Mouse (Mus musculus): ENCODE data around the gene Tmem205. TPM values are rescaled to one million over a fixed set of nuclear protein-coding genes. Genes with fewer than 3 reads are reported as not detected.
A peak's percentile ranks its signal among the peaks of the same experiment; 100 is the strongest.

The Tmem205 gene
- polyA plus RNA-seq, 1 experiment: 33.0 TPM

GRCm38 (mm10) chr9:21960135-21960534, 32.8 kb upstream of the Tmem205 start:
- Histone ChIP-seq H3K4me3 (replicated peaks) (peak overlapping the region; percentile 64), H3K36me3 (replicated peaks; ENCODE audit: low read length) (peaks cover 41% of the 10 kb centered on the region), H3K9me3 (no peaks in the 10 kb centered on the region), H3K27me3 (replicated peaks) (no peaks in the 10 kb centered on the region), H3K4me1 (peaks cover 81% of the 10 kb centered on the region)
- TF ChIP-seq GATA1 (IDR thresholded peaks at IDR 0.05; ENCODE audit: borderline replicate concordance, low read length): no peak
- TF ChIP-seq FLI1 (IDR thresholded peaks at IDR 0.05; ENCODE audit: low read length): no peak

- Histone ChIP-seq H3K9me3 (no peaks in the 10 kb centered on the region), H3K27me3 (replicated peaks) (no peaks in the 10 kb centered on the region), H3K4me3 (replicated peaks) (peak overlapping the region; percentile 62), H3K36me3 (replicated peaks; ENCODE audit: low read length) (peaks cover 41% of the 10 kb centered on the region), H3K4me1 (peaks cover 82% of the 10 kb centered on the region)
- TF ChIP-seq FLI1 (IDR thresholded peaks at IDR 0.05; ENCODE audit: low read length) (no peak), GATA1 (IDR thresholded peaks at IDR 0.05; ENCODE audit: borderline replicate concordance, low read length) (no peak)
These were observed 31.9 kb upstream of the Tmem205 start for GRCm38 (mm10) chr9:21959244-21959643.

GRCm38 (mm10) chr9:21958372-21958771, 31.0 kb upstream of the Tmem205 start:
- H3K36me3 ChIP-seq (replicated peaks; ENCODE audit: low read length): peaks cover 41% of the 10 kb centered on the region
- no peaks in the 10 kb centered on the region for H3K9me3 ChIP-seq
- H3K4me1 ChIP-seq: peaks cover 78% of the 10 kb centered on the region
- H3K4me3 ChIP-seq (replicated peaks): peak overlapping the region; percentile 62
- no peaks in the 10 kb centered on the region for H3K27me3 ChIP-seq (replicated peaks)
- TF ChIP-seq GATA1 (IDR thresholded peaks at IDR 0.05; ENCODE audit: borderline replicate concordance, low read length) (no peak), FLI1 (IDR thresholded peaks at IDR 0.05; ENCODE audit: low read length) (no peak)

GRCm38 (mm10) chr9:21955570-21956281, 28.4 kb upstream of the Tmem205 start, which contains the start of gene Swsap1:
TSS of gene Swsap1 (plus strand) at chr9:21955755.
- TF ChIP-seq GATA1 (IDR thresholded peaks at IDR 0.05; ENCODE audit: borderline replicate concordance, low read length) (no peak), FLI1 (IDR thresholded peaks at IDR 0.05; ENCODE audit: low read length) (no peak)
- Histone ChIP-seq H3K4me3 (replicated peaks) (peak within 1 kb of the TSS; percentile 95), H3K4me1 (peaks cover 56% of the 10 kb centered on the region), H3K9me3 (peaks cover 10% of the 10 kb centered on the region), H3K27me3 (replicated peaks) (no peaks in the 10 kb centered on the region), H3K36me3 (replicated peaks; ENCODE audit: low read length) (peaks cover 30% of the 10 kb centered on the region)

GRCm38 (mm10) chr9:21955225-21955569, 27.8 kb upstream of the Tmem205 start:
- Histone ChIP-seq H3K27me3 (replicated peaks) (no peaks in the 10 kb centered on the region), H3K4me1 (peaks cover 51% of the 10 kb centered on the region)

GRCm38 (mm10) chr9:21954635-21955034, 27.3 kb upstream of the Tmem205 start:
- TF ChIP-seq GATA1 (IDR thresholded peaks at IDR 0.05; ENCODE audit: borderline replicate concordance, low read length): no peak
- TF ChIP-seq FLI1 (IDR thresholded peaks at IDR 0.05; ENCODE audit: low read length): no peak
- Histone ChIP-seq H3K4me3 (replicated peaks) (no peak overlapping the region), H3K36me3 (replicated peaks; ENCODE audit: low read length) (peaks cover 19% of the 10 kb centered on the region), H3K27me3 (replicated peaks) (no peaks in the 10 kb centered on the region), H3K4me1 (peaks cover 48% of the 10 kb centered on the region), H3K9me3 (peaks cover 10% of the 10 kb centered on the region)

More at GRCm38 (mm10) chr9:21955225-21955569, 27.8 kb upstream of the Tmem205 start:
- H3K4me3 ChIP-seq (replicated peaks): peak overlapping the region; percentile 95
- TF ChIP-seq FLI1 (IDR thresholded peaks at IDR 0.05; ENCODE audit: low read length) (no peak), GATA1 (IDR thresholded peaks at IDR 0.05; ENCODE audit: borderline replicate concordance, low read length) (no peak)
- peaks cover 10% of the 10 kb centered on the region for H3K9me3 ChIP-seq
- H3K36me3 ChIP-seq (replicated peaks; ENCODE audit: low read length): peaks cover 25% of the 10 kb centered on the region

GRCm38 (mm10) chr9:21953600-21953999, 26.2 kb upstream of the Tmem205 start:
- no peak for TF ChIP-seq GATA1 (IDR thresholded peaks at IDR 0.05; ENCODE audit: borderline replicate concordance, low read length)
- no peak for TF ChIP-seq FLI1 (IDR thresholded peaks at IDR 0.05; ENCODE audit: low read length)
- Histone ChIP-seq H3K36me3 (replicated peaks; ENCODE audit: low read length) (peaks cover 9% of the 10 kb centered on the region), H3K4me1 (peaks cover 38% of the 10 kb centered on the region), H3K9me3 (peaks cover 10% of the 10 kb centered on the region), H3K4me3 (replicated peaks) (peak overlapping the region; percentile 64), H3K27me3 (replicated peaks) (peaks cover 8% of the 10 kb centered on the region)

GRCm38 (mm10) chr9:21951977-21952376, 24.6 kb upstream of the Tmem205 start:
- Histone ChIP-seq H3K36me3 (replicated peaks; ENCODE audit: low read length) (no peaks in the 10 kb centered on the region), H3K27me3 (replicated peaks) (peaks cover 23% of the 10 kb centered on the region), H3K9me3 (peaks cover 10% of the 10 kb centered on the region), H3K4me1 (peaks cover 30% of the 10 kb centered on the region), H3K4me3 (replicated peaks) (no peak overlapping the region)
- no peak for TF ChIP-seq GATA1 (IDR thresholded peaks at IDR 0.05; ENCODE audit: borderline replicate concordance, low read length)
- TF ChIP-seq FLI1 (IDR thresholded peaks at IDR 0.05; ENCODE audit: low read length): no peak

GRCm38 (mm10) chr9:21950322-21950721, 23.0 kb upstream of the Tmem205 start:
- peaks cover 32% of the 10 kb centered on the region for H3K27me3 ChIP-seq (replicated peaks)
- H3K4me3 ChIP-seq (replicated peaks): no peak overlapping the region
- H3K36me3 ChIP-seq (replicated peaks; ENCODE audit: low read length): no peaks in the 10 kb centered on the region
- TF ChIP-seq GATA1 (IDR thresholded peaks at IDR 0.05; ENCODE audit: borderline replicate concordance, low read length): no peak
- TF ChIP-seq FLI1 (IDR thresholded peaks at IDR 0.05; ENCODE audit: low read length): no peak
- peaks cover 10% of the 10 kb centered on the region for H3K9me3 ChIP-seq
- peaks cover 21% of the 10 kb centered on the region for H3K4me1 ChIP-seq

- Histone ChIP-seq H3K4me3 (replicated peaks) (no peak overlapping the region), H3K27me3 (replicated peaks) (peaks cover 44% of the 10 kb centered on the region), H3K36me3 (replicated peaks; ENCODE audit: low read length) (no peaks in the 10 kb centered on the region), H3K4me1 (peaks cover 18% of the 10 kb centered on the region), H3K9me3 (peaks cover 16% of the 10 kb centered on the region)
- no peak for TF ChIP-seq GATA1 (IDR thresholded peaks at IDR 0.05; ENCODE audit: borderline replicate concordance, low read length)
These were observed 21.4 kb upstream of the Tmem205 start for GRCm38 (mm10) chr9:21948790-21949189.
